Mouse (Mus musculus) heart, adult 2 months (tissue): ENCODE measurements around the gene Igf2bp3. TPM values are rescaled to one million over a fixed set of nuclear protein-coding genes. Genes with fewer than 3 reads are reported as not detected.
A peak's percentile ranks its signal among the peaks of the same experiment; 100 is the strongest.

Experiments used
- DNase-seq, 2 experiments: peaks; one replicate each; pipeline ENCODE4 v3.0.0; 2021
- H3K27ac ChIP-seq: fragments of 200-600 bp; 2 replicates; pipeline ENCODE4 v1.8.1; 2022
- H3K27me3 ChIP-seq: fragments of 200-500 bp; 2 replicates; pipeline ENCODE4 v1.6.1; 2012; ENCODE audit warnings: mild to moderate bottlenecking, low read length, inconsistent platforms, mixed read lengths; ENCODE audit not compliant: control insufficient read depth, insufficient read depth
- H3K36me3 ChIP-seq: fragments of 200-500 bp; 2 replicates; pipeline ENCODE4 v1.6.1; 2012; ENCODE audit warnings: low read length, inconsistent platforms; ENCODE audit not compliant: control insufficient read depth, insufficient read depth
- H3K4me1 ChIP-seq: fragments of 200-500 bp; 2 replicates; pipeline ENCODE4 v1.6.1; 2011; ENCODE audit warnings: low read length; ENCODE audit not compliant: control insufficient read depth, insufficient read depth
- H3K4me3 ChIP-seq: fragments of 200-600 bp; 2 replicates; pipeline ENCODE4 v1.8.1; 2022
- H3K79me2 ChIP-seq: fragments of 200-500 bp; replicated peaks from 2 replicates; pipeline ENCODE4 v1.6.1; 2012; ENCODE audit warnings: mild to moderate bottlenecking, inconsistent platforms, low read length, moderate library complexity, mixed read lengths; ENCODE audit not compliant: control insufficient read depth, insufficient read depth
- H3K9ac ChIP-seq: fragments of 200-500 bp; 2 replicates; pipeline ENCODE4 v1.6.1; 2012; ENCODE audit warnings: low read depth, mild to moderate bottlenecking, control low read depth, inconsistent platforms, low read length, mixed read lengths
- CTCF ChIP-seq: fragments of 200-600 bp; IDR thresholded peaks from 2 replicates; pipeline ENCODE4 v1.8.1; 2022; ENCODE audit warnings: antibody characterized with exemption, mild to moderate bottlenecking, moderate library complexity
- EP300 ChIP-seq: fragments of 200-500 bp; IDR thresholded peaks from 2 replicates; pipeline ENCODE4 v1.6.1; 2011; ENCODE audit warnings: low read depth, low read length, control low read depth; ENCODE audit not compliant: insufficient read depth
- POLR2A ChIP-seq: fragments of 200-500 bp; IDR thresholded peaks from 2 replicates; pipeline ENCODE4 v1.6.1; 2011; ENCODE audit warnings: mild to moderate bottlenecking, low read depth, low read length, control low read depth; ENCODE audit not compliant: insufficient read depth
- WGBS: fragments of 180-500 bp; shearing (Covaris S2); methylation state at CpG from one replicate; pipeline ENCODE4 v1.1.7; 2018; 5-methylcytosine and 5-hydroxymethylcytosine counted together
- intact Hi-C: fragments of 180-260 bp; cut with DNase I; formaldehyde crosslinking; loops from one replicate; pipeline ENCODE4 v1.15.1; 2025
- polyA plus RNA-seq: library from polyadenylated mRNA; depleted of rRNA; stranded (reverse); fragments of >200 nt; gene quantifications from 2 replicates; pipeline ENCODE4 v1.2.3, GENCODE M21; 2012
- total RNA-seq, 2 experiments: library from RNA; stranded (reverse); gene quantifications; 2 replicates each; pipeline ENCODE4 v1.2.3; 2021

Igf2bp3 gene
- total and polyA plus RNA-seq, 3 experiments = not detected

- no peaks in the 10 kb centered on the region for H3K79me2 ChIP-seq
- 72% methylated on average over 11 of the region's 11 CpGs for WGBS
- H3K27me3 ChIP-seq = peaks cover 13% of the 10 kb centered on the region
- no peak for DNase-seq
- H3K27ac ChIP-seq = no peak overlapping the region
- H3K4me3 ChIP-seq = no peak overlapping the region
- H3K9ac ChIP-seq = no peak overlapping the region
- intact Hi-C loops = loop anchor here (5.0 kb wide), 1 partner anchor 92 kb away; the partner anchor contains the start of gene Ccdc126
- H3K36me3 ChIP-seq = no peaks in the 10 kb centered on the region
- no peaks in the 10 kb centered on the region for H3K4me1 ChIP-seq
- TF ChIP-seq CTCF = no peak
- TF ChIP-seq POLR2A = no peak
- no peak for TF ChIP-seq EP300
Observed at GRCm38 (mm10) chr6:49224923-49225727, 10.4 kb upstream of the Igf2bp3 start.

GRCm38 (mm10) chr6:49221906-49222305 lies 7.1 kb upstream of the Igf2bp3 start:
- 14% methylated on average over 7 of the region's 7 CpGs for WGBS
- intact Hi-C loops = no loop called here
- Histone ChIP-seq H3K27ac (no peak overlapping the region), H3K27me3 (peaks cover 24% of the 10 kb centered on the region), H3K36me3 (no peaks in the 10 kb centered on the region), H3K4me3 (no peak overlapping the region), H3K9ac (no peak overlapping the region), H3K79me2 (no peaks in the 10 kb centered on the region), H3K4me1 (no peaks in the 10 kb centered on the region)
- TF ChIP-seq EP300 (no peak), CTCF (no peak), POLR2A (no peak)
- peak in 1 of 2 experiments; percentile 14 for DNase-seq

DNA sequence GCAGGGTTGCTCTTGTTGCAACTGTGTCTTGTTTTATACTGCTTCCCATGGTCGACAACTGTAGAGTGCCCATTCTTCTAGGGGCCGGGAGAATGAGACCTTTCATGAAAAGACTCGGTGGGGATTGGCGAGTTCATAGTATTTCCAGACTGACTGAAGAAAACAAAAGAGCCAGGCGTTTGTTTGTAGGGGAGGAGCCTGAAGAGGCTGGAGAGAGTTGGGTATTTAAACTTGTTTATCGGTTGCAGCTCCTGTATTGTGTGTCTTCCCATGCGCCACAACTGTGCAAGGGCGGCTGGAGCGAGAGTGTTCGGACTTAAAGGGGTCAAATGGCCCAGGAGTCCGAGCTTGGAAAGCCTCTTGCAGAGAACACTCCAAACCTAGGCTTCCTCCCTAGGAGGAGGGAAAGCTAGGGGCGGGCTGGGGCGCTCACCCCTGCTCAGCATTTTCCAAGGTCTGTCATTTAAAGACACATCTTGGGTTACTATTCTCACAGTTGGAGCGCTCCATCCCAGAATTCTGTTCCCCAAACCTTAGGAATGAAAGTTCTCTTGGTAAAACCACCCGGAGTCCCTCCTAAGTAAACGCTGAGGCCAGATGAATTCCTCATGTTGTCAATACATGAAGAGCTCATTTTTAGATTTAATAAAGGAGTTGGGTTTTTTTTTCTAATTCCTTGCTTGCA lies 5.3 kb upstream of the Igf2bp3 start:
- H3K4me1 ChIP-seq = no peaks in the 10 kb centered on the region
- peaks cover 30% of the 10 kb centered on the region for H3K27me3 ChIP-seq
- no peak overlapping the region for H3K27ac ChIP-seq
- intact Hi-C loops = no loop called here
- H3K9ac ChIP-seq = no peak overlapping the region
- 20% methylated on average over 16 of the region's 16 CpGs for WGBS
- H3K79me2 ChIP-seq = no peaks in the 10 kb centered on the region
- no peaks in the 10 kb centered on the region for H3K36me3 ChIP-seq
- H3K4me3 ChIP-seq = no peak overlapping the region
- peak; percentile 8 to 47 for DNase-seq
- TF ChIP-seq CTCF = no peak
- TF ChIP-seq POLR2A = no peak
- no peak for TF ChIP-seq EP300

DNA sequence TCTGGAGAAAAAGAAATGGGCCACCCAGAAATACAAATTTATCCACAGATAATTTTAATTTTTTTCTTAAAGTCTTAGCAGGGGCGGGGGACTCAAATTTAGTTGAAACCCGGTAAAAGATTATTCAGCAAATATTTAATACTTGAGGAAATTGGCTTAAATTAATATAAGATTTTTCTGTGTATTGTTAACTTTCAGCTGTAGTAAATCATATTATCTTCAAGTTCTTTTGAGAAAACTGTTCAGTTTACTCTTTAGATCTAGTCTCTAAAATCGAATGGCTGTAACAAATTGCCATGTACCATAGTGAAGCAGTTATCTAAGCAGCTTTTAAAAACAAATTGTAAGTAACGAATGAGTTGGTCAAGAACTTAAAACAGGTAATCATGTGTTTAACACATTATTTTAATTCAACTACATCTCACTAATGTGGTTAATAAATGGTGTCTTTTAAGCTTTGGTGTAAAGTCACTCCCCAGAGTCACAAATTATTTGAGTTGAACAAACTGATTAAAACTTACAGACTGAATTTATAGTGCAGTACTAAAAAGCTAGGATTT lies 4.3 kb upstream of the Igf2bp3 start:
- Histone ChIP-seq H3K9ac (no peak overlapping the region), H3K27ac (no peak overlapping the region), H3K4me3 (no peak overlapping the region), H3K79me2 (no peaks in the 10 kb centered on the region), H3K4me1 (peaks cover 1% of the 10 kb centered on the region; the same call in 1 of the 2 replicates), H3K27me3 (peaks cover 35% of the 10 kb centered on the region), H3K36me3 (no peaks in the 10 kb centered on the region)
- intact Hi-C loops = no loop called here
- TF ChIP-seq CTCF (no peak), POLR2A (no peak), EP300 (no peak)
- 47% methylated on average over 4 of the region's 4 CpGs for WGBS
- DNase-seq = no peak

- H3K27me3 ChIP-seq = peaks cover 42% of the 10 kb centered on the region
- no peak overlapping the region for H3K27ac ChIP-seq
- H3K79me2 ChIP-seq = no peaks in the 10 kb centered on the region
- H3K9ac ChIP-seq = no peak overlapping the region
- intact Hi-C loops = no loop called here
- peaks cover 1% of the 10 kb centered on the region; the same call in 1 of the 2 replicates for H3K4me1 ChIP-seq
- no peaks in the 10 kb centered on the region for H3K36me3 ChIP-seq
- H3K4me3 ChIP-seq = no peak overlapping the region; the same call in 1 of the 2 replicates
- TF ChIP-seq POLR2A (no peak), EP300 (no peak), CTCF (no peak)
- 1% methylated on average over 31 of the region's 31 CpGs for WGBS
- peak in 1 of 2 experiments; percentile 49 for DNase-seq
Observed at GRCm38 (mm10) chr6:49218275-49218802, 3.6 kb upstream of the Igf2bp3 start.
